Mouse (Mus musculus): Measurements from ENCODE around the gene Fnip1. TPM values are rescaled to one million over a fixed set of nuclear protein-coding genes. Genes with fewer than 3 reads are reported as not detected.
"Not testable (repeated sequence)": the region's sequence is repeated elsewhere in the genome, so short reads cannot be mapped to it uniquely, and the experiment has no call there.

Fnip1 gene
- total and polyA plus RNA-seq, 3 experiments = 11.9 to 13.6 TPM; not detected in 1

GRCm38 (mm10) chr11:54438991-54439690, 1.1 kb downstream of the Fnip1 start (continued):
- TF ChIP-seq USF2 (IDR thresholded peaks at IDR 0.05; ENCODE audit: borderline replicate concordance in 1 of 2, insufficient read depth in 1 of 2, low read depth in 1 of 2, low read length in 2 of 2) (no peak), HCFC1 (IDR thresholded peaks at IDR 0.05; ENCODE audit: low read depth, low read length) (peak; percentile 56), MXI1 (IDR thresholded peaks at IDR 0.05; ENCODE audit: low read depth, low read length) (peak; percentile 9; the same call in 1 of the 2 replicates)

- TF ChIP-seq MXI1 (IDR thresholded peaks at IDR 0.05; ENCODE audit: low read depth, low read length) (no peak), GATA1 (IDR thresholded peaks at IDR 0.05; ENCODE audit: low read depth, low read length) (0 out of 2 replicates have a peak, but pooled peaks have one; percentile 1), POLR2AphosphoS2 (IDR thresholded peaks at IDR 0.05; ENCODE audit: low read length) (no peak), CHD1 (IDR thresholded peaks at IDR 0.05; ENCODE audit: low read depth, low read length) (peak; percentile 6; the same call in 1 of the 2 replicates)
- Histone ChIP-seq H3K4me1 (ENCODE audit: control insufficient read depth in 1 of 2, insufficient read depth in 2 of 2, low read length in 2 of 2) (peaks cover 18 to 29% of the 10 kb centered on the region in 2 experiments), H3K36me3 (ENCODE audit: control insufficient read depth in 1 of 2, insufficient read depth in 2 of 2, low read length in 2 of 2) (peaks cover 0 to 46% of the 10 kb centered on the region in 2 experiments), H3K27me3 (ENCODE audit: control insufficient read depth in 1 of 2, insufficient read depth in 2 of 2, low read length in 2 of 2) (no peaks in the 10 kb centered on the region), H3K79me2 (ENCODE audit: control insufficient read depth, insufficient read depth, low read length, poor library complexity) (peaks cover 56% of the 10 kb centered on the region), H3K4me3 (ENCODE audit: control insufficient read depth in 1 of 2, insufficient read depth in 1 of 2, low read depth in 2 of 2, low read length in 2 of 2) (peak overlapping the region; percentile 100), H3K9ac (ENCODE audit: control insufficient read depth, low read depth, low read length, poor library complexity, severe bottlenecking) (peak overlapping the region; percentile 99), H3K27ac (ENCODE audit: control insufficient read depth, low read depth, low read length) (peak overlapping the region; percentile 94), H3K9me3 (replicated peaks; ENCODE audit: insufficient read depth, low read length) (no peaks in the 10 kb centered on the region)
- DNase-seq (ENCODE audit: low read depth, low spot score) = no peak
Observed at GRCm38 (mm10) chr11:54439691-54440029, 1.7 kb downstream of the Fnip1 start.

GRCm38 (mm10) chr11:54450757-54451156, 12.8 kb downstream of the Fnip1 start:
- not testable (repeated sequence) for H3K27ac ChIP-seq (ENCODE audit: control insufficient read depth, low read depth, low read length); H3K9ac ChIP-seq (ENCODE audit: control insufficient read depth, low read depth, low read length, poor library complexity, severe bottlenecking); H3K9me3 ChIP-seq (replicated peaks; ENCODE audit: insufficient read depth, low read length); DNase-seq (ENCODE audit: low read depth, low spot score); H3K4me3 ChIP-seq (ENCODE audit: control insufficient read depth in 1 of 2, insufficient read depth in 1 of 2, low read depth in 2 of 2, low read length in 2 of 2); H3K27me3 ChIP-seq (ENCODE audit: control insufficient read depth in 1 of 2, insufficient read depth in 2 of 2, low read length in 2 of 2)
- peaks cover 47% of the 10 kb centered on the region for H3K79me2 ChIP-seq (ENCODE audit: control insufficient read depth, insufficient read depth, low read length, poor library complexity)
- H3K36me3 ChIP-seq (ENCODE audit: control insufficient read depth in 1 of 2, insufficient read depth in 2 of 2, low read length in 2 of 2) = peaks cover 7 to 55% of the 10 kb centered on the region in 2 experiments
- H3K4me1 ChIP-seq (ENCODE audit: control insufficient read depth in 1 of 2, insufficient read depth in 2 of 2, low read length in 2 of 2) = peaks cover 11 to 53% of the 10 kb centered on the region in 2 experiments

- H3K27me3 ChIP-seq (ENCODE audit: control insufficient read depth in 1 of 2, insufficient read depth in 2 of 2, low read length in 2 of 2) = no peaks in the 10 kb centered on the region
- peaks cover 5 to 45% of the 10 kb centered on the region in 2 experiments for H3K4me1 ChIP-seq (ENCODE audit: control insufficient read depth in 1 of 2, insufficient read depth in 2 of 2, low read length in 2 of 2)
- peaks cover 2 to 46% of the 10 kb centered on the region in 2 experiments; a peak in 2 of 4 replicates for H3K36me3 ChIP-seq (ENCODE audit: control insufficient read depth in 1 of 2, insufficient read depth in 2 of 2, low read length in 2 of 2)
- no peak overlapping the region for H3K4me3 ChIP-seq (ENCODE audit: control insufficient read depth in 1 of 2, insufficient read depth in 1 of 2, low read depth in 2 of 2, low read length in 2 of 2)
- no peak overlapping the region for H3K9ac ChIP-seq (ENCODE audit: control insufficient read depth, low read depth, low read length, poor library complexity, severe bottlenecking)
- no peak overlapping the region for H3K27ac ChIP-seq (ENCODE audit: control insufficient read depth, low read depth, low read length)
- no peaks in the 10 kb centered on the region for H3K9me3 ChIP-seq (replicated peaks; ENCODE audit: insufficient read depth, low read length)
- TF ChIP-seq TCF12 (IDR thresholded peaks at IDR 0.05; ENCODE audit: low read depth, low read length) = no peak
- no peak for TF ChIP-seq RAD21 (IDR thresholded peaks at IDR 0.05; ENCODE audit: low read depth, low read length)
- TF ChIP-seq SMC3 (IDR thresholded peaks at IDR 0.05; ENCODE audit: low read depth, low read length) = no peak
- TF ChIP-seq CHD2 (IDR thresholded peaks at IDR 0.05; ENCODE audit: low read length) = no peak
- TF ChIP-seq MAX (IDR thresholded peaks at IDR 0.05; ENCODE audit: low read length) = no peak
- TF ChIP-seq ZMIZ1 (IDR thresholded peaks at IDR 0.05; ENCODE audit: low read depth, low read length) = no peak
- 0 out of 2 replicates have a peak, but pooled peaks have one; percentile 23 for TF ChIP-seq SIN3A (IDR thresholded peaks at IDR 0.05; ENCODE audit: low read length)
- no peak for TF ChIP-seq TAL1 (IDR thresholded peaks at IDR 0.05; ENCODE audit: low read length)
- TF ChIP-seq E2F4 (IDR thresholded peaks at IDR 0.05; ENCODE audit: borderline replicate concordance, low read depth, low read length) = no peak
- TF ChIP-seq POLR2AphosphoS5 (IDR thresholded peaks at IDR 0.05; ENCODE audit: borderline replicate concordance, low read depth, low read length) = no peak
- no peak for TF ChIP-seq EP300 (IDR thresholded peaks at IDR 0.05; ENCODE audit: low read depth in 1 of 2, low read length in 2 of 2)
- TF ChIP-seq ZC3H11A (IDR thresholded peaks at IDR 0.05; ENCODE audit: low read depth, low read length) = 0 out of 2 replicates have a peak, but pooled peaks have one; percentile 14
- DNase-seq (ENCODE audit: low read depth, low spot score) = no peak
- H3K79me2 ChIP-seq (ENCODE audit: control insufficient read depth, insufficient read depth, low read length, poor library complexity) = peaks cover 52% of the 10 kb centered on the region
Observed at GRCm38 (mm10) chr11:54454516-54454915, 16.5 kb downstream of the Fnip1 start.
